Mouse (Mus musculus) thymus, adult 2 months (tissue): Measurements from ENCODE around the gene Rasgrp1.

ENCODE experiments used
- CTCF ChIP-seq: fragments of 200-500 bp; IDR thresholded peaks from 2 replicates; pipeline ENCODE4 v1.5.1; 2012; ENCODE audit warnings: mild to moderate bottlenecking, control low read depth, low read length, moderate library complexity, borderline replicate concordance; ENCODE audit not compliant: control insufficient read depth, poor library complexity, insufficient read depth; ENCODE audit errors: extremely low read depth
- POLR2A ChIP-seq: fragments of 200-500 bp; IDR thresholded peaks from 2 replicates; pipeline ENCODE4 v1.6.1; 2012; ENCODE audit warnings: mild to moderate bottlenecking, low read length, control low read depth, moderate library complexity; ENCODE audit not compliant: control insufficient read depth, poor library complexity, insufficient read depth; ENCODE audit errors: extremely low read depth

DNA sequence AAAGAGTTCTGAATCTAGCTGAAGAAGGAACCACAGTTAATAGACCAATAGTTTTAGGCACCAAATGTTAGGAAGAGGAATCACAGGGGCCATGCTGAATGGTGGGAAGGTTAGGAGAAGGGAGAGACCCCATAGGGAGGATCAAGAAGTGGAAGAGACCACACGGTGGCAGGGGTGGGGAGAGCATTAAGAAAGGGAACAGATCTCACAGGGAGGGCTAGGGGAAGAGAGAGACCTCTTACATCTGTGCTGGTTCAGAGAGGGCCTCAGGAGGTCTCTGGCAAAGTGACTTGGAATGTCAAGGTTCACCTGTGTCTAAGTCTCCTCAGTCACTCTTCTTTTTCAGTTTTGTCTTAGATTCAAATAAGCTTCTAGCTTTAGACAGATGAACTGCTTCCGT is 30.8 kb downstream of the Rasgrp1 start:
- TF ChIP-seq POLR2A (no peak), CTCF (no peak)
